Mouse (Mus musculus) heart, postnatal 14 days (tissue): ENCODE results near the gene Mob1a. TPM values are rescaled to one million over a fixed set of nuclear protein-coding genes. Genes with fewer than 3 reads are reported as not detected.
"Not testable (repeated sequence)": the region's sequence is repeated elsewhere in the genome, so short reads cannot be mapped to it uniquely, and the experiment has no call there.

Experiments
- DNase-seq, 2 experiments: peaks; one replicate each; pipeline ENCODE4 v3.0.0; 2021 to 2022
- intact Hi-C: fragments of 180-260 bp; cut with DNase I; formaldehyde crosslinking; loops from one replicate; pipeline ENCODE4 v1.15.1; 2025
- total RNA-seq, 2 experiments: library from RNA; stranded (reverse); gene quantifications; 2 replicates each; pipeline ENCODE4 v1.2.3; 2021

Gene Mob1a
- total RNA-seq, 2 experiments from 2014 or later, result 29.3 to 30.0 TPM

GRCm38 (mm10) chr6:83327591-83328190 is 1.9 kb downstream of the Mob1a start:
- DNase-seq, result no peak
- intact Hi-C loops, result loop anchor here (10.0 kb wide), 1 partner anchor 447 kb away; the partner anchor contains the start of gene Tex261

DNA sequence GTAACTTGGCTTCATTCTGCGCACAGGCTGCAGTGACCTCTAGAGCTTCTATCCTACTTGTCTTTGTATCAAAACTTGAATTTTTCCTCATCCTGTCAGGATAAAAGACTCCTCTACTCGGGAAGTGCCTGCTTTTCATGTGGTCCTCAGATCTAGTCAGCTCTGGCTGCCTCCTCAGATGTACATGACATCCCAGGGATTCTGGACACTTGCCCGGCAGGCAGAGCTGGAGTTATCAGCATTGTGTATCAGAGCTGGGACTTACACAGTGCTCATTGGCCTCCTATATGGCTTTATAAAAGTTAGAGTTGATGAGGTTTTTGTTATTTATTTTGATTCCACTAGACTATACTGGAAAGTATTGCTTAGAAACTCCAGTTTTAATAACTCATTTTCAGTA is 15.6 kb downstream of the Mob1a start:
- DNase-seq, result no peak
- intact Hi-C loops, result no loop called here

- no peak for DNase-seq
- intact Hi-C loops, result no loop called here
Measured at GRCm38 (mm10) chr6:83342957-83343356, 17.1 kb downstream of the Mob1a start.

- intact Hi-C loops, DNase-seq: not testable (repeated sequence)
Measured at GRCm38 (mm10) chr6:83345285-83345684, 19.5 kb downstream of the Mob1a start.

- intact Hi-C loops, result no loop called here
Measured at GRCm38 (mm10) chr6:83347916-83348315, 22.1 kb downstream of the Mob1a start.

GRCm38 (mm10) chr6:83348873-83349272 is 23.1 kb downstream of the Mob1a start, which contains the start of gene Bola3:
TSS of gene Bola3 (plus strand) at chr6:83349147.
- intact Hi-C loops, result no loop called here
- no peak for DNase-seq

More at GRCm38 (mm10) chr6:83347916-83348315, 22.1 kb downstream of the Mob1a start:
- no peak for DNase-seq

DNA sequence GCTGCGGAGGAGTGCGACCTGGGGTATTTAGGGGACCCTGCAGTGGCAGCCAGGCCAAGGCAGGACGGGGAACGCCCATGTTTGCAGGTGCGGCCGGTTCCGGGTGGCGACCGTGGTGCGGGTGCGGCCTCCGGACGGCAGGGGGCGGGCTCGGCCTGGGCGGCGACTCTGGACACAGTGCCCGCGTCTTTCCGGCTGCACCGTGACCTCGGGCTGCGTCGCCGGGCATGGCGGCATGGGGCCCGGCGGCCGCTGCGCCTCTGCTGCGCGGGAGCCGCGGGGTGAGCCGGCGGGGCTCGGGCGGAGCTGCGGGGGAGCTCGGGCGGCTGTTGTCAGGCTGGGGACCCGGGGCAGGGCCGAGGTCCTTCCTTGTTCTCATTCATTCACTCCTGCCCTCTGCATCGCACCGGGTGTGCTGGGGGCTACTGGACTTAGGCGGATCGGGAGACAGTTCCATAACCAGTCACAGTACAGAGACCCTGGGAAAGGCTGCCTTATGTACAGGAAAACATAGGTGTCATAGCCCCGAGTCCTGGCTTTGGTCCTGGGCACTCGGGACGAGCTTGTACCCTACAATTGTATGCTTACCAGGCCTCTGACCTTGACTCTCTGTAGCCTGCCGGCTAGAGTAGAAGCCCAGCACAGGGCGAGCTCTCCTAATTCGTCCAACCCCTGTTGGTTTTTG is 23.6 kb downstream of the Mob1a start:
- intact Hi-C loops, result no loop called here
- peak; percentile 92 to 95 for DNase-seq

- no peak for DNase-seq
- intact Hi-C loops, result loop anchor here (10.0 kb wide), 1 partner anchor 135 kb away; the partner anchor contains the start of gene Slc4a5
Measured at GRCm38 (mm10) chr6:83350172-83350571, 24.4 kb downstream of the Mob1a start.

- no peak for DNase-seq
Measured at GRCm38 (mm10) chr6:83350851-83351405, 25.1 kb downstream of the Mob1a start.

DNA sequence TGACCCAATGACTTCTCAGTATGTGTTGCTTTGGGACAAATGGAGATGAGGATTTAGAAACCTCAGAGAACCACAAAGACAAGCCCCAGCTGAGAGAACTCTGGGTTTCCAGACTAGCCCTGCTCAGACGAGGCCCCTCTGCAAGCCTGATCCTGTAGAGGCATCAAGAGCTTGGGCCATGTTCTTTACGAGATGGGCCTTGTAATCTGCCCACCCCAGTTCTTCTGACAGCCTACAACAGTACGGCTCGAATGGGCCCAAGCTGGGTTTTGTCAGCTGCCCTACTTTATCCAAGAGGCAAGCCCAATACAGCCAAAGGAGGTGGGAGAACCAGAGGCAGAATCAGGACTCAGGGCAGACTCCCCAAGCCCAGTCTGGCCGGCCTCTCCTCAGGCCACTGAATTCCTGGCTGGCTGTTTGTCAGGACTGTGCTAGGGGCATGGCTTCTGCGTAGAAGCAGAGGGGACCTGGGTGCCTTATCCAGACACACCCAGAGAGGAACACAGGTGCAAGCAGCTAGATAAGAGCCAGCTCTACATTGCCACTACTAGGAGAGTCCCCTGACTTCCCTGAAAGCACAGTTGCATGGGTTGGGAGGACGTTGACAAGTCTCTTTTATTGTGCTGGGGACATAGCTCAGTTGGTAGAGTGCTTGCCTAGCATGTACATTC is 25.8 kb downstream of the Mob1a start:
- intact Hi-C loops, result loop anchor here (10.0 kb wide), 1 partner anchor 137 kb away; the partner anchor contains the start of gene Slc4a5
- no peak for DNase-seq

More at GRCm38 (mm10) chr6:83350851-83351405, 25.1 kb downstream of the Mob1a start:
- intact Hi-C loops, result loop anchor here (10.0 kb wide), 1 partner anchor 136 kb away; the partner anchor contains the start of gene Slc4a5

DNA sequence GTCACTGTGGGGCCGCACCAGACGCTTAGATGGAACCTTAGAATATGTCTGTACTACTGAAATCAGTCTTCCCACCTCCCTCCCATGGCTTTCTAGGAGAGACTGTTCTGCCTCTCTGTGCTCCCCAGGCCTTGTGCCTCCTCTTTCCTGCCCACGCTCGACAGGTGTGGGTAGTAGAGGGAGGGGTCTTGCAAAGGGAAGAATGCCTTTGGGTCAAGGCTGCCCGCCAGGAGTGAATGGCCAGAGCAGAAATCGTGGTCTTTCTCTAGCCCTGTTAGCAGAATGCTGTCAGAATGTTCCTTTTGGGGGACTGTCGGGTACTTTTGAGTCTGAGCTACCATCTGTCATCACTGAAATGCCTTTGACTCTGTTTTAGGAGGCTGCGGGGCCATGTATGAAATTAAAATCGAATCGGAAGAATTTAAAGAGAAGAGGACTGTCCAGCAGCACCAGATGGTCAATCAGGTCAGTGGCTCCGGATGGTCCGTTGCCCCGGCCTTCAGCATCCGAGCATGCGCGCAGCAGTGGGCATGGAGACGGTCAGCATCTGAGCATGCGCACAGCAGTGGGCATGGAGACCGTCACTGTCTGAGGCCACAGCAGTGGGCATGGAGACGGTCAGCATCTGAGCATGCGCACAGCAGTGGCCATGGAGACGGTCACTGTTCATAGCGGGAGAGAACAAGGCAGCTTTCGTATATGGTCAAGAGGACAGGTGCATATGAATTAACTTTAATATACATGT is 27.0 kb downstream of the Mob1a start:
- no peak for DNase-seq
- intact Hi-C loops, result loop anchor here (10.0 kb wide), 1 partner anchor 138 kb away; the partner anchor contains the start of gene Slc4a5

DNA sequence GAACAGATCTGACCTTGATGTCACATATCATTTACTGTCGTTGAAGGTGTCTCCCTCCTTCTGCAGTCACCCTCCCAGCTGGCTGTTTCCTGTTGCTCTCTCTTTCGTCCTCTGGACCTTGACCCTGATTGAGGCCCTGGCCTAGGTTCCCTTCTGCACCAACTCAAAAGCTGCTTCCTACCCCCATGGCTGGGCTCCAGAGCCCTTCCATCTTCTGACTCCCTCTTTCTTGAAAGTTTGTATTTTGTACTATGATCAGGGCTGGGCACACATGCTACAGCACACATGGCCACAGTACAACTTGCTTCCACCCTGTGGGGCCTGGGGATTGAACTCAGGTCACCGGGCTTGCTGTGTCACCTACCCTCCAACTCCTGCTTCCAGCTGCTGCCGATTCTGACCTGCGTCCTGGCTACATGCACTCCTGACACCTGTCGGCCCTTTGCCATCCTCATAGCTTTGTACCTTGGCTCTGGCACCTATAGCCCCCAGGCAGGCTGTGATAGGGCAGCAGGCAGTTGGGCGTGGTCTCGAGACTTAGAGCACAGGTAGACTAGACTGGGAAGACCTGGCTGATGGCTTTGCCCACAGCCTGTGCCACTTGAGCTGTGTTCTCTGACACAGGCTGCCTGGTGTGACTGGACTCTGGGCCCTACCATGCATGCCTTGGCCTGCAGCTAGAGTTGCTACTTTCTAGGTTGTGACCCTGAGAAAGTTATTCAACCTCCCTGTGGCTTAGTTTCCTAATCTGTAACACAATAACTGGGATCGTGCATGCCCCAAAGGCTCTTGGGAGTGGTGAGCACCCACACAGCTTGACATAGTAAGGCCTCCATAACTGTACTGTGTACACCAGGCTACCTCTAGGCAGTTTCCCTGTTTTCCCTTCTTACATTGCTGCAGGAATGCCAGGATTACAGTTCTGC is 29.3 kb downstream of the Mob1a start:
- intact Hi-C loops, result loop anchor here (5.0 to 10.0 kb wide), 4 partner anchors 140 to 317 kb away; partner anchors contain the start of gene Slc4a5
- no peak for DNase-seq

GRCm38 (mm10) chr6:83356569-83357138 is 30.8 kb downstream of the Mob1a start:
- intact Hi-C loops, result loop anchor here (1.0 to 10.0 kb wide), 5 partner anchors 142 to 316 kb away; partner anchors contain the start of gene Slc4a5
- peak; percentile 87 to 93 for DNase-seq

- no peak for DNase-seq
- intact Hi-C loops, result loop anchor here (5.0 to 10.0 kb wide), 4 partner anchors 143 to 315 kb away; partner anchors contain the start of gene Slc4a5
Measured at GRCm38 (mm10) chr6:83357436-83357835, 31.6 kb downstream of the Mob1a start.

GRCm38 (mm10) chr6:83361523-83362248 is 35.9 kb downstream of the Mob1a start:
- intact Hi-C loops, result no loop called here
- no peak for DNase-seq

GRCm38 (mm10) chr6:83363075-83363474 is 37.3 kb downstream of the Mob1a start:
- intact Hi-C loops, result no loop called here
- DNase-seq, result no peak

GRCm38 (mm10) chr6:83370316-83370965 is 44.6 kb downstream of the Mob1a start:
- intact Hi-C loops, result no loop called here
- DNase-seq, result no peak
